Mouse (Mus musculus): ENCODE measurements at regions not wholly inside any gene's neighbourhood (a gene's known extent, or its start where the extent isn't known, plus 50 kb on each side); places are given as distances from the start of the nearest gene placed in this dataset.

DNA sequence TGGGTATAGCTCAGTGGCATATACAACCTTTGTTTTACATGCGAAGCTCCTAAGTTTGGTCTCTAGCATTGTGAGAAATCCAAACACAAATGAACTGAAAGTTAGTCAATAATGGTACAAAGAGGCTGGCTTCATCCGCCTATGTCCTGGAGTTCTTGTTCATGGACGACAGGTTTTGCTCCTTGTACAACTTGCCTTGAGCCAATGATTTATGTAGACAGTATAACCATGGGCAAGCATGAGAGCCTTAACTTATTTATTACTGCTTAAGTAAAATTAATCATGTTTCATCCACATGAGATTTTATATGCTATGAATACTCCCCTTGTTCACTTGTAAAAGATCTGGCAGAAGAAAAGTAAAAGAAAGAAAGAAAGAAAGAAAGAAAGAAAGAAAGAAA is 205.7 kb upstream of the Tet2 start:
- DNase-seq (ENCODE audit: low spot score in 2 of 2): no peak

DNA sequence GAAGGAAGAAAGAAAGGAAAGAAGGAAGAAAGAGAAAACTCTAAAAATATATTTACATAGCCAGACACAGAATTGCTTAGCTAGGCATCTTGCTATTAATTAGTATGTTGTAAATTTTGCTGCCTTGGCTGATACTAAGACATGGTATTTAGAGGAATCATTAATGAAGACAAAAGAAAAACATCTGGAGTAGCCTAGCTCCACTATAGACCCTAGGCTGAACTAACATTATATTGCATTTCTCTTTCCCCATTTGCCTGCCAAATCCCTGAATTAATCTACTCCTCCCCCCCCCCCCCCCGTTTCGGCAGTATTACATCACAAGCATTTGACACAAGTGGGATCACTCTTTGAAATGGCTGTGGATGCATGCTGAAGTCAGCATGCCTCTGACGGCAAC is 206.1 kb upstream of the Tet2 start:
- DNase-seq (ENCODE audit: low spot score in 2 of 2): no peak

DNA sequence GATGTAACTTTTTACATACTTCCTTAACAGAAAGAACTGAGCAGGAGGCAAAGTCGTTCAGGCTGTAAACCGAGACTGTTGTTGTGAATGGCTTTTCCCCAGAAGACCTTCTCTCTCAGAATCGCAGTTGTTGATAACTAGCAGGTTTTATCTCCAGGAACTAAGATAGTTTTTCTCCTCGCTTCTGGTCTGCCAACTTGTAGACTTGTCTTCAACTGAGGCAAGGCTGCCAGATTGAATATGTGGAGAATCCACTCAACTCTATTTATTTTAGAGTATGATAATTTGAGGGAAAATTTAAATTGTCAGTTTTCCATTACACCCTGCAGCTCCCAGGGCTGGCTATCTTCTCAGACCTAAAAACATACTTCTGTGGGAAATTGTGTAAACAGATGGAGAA is 206.6 kb upstream of the Tet2 start:
- DNase-seq (ENCODE audit: low spot score in 2 of 2): no peak

DNA sequence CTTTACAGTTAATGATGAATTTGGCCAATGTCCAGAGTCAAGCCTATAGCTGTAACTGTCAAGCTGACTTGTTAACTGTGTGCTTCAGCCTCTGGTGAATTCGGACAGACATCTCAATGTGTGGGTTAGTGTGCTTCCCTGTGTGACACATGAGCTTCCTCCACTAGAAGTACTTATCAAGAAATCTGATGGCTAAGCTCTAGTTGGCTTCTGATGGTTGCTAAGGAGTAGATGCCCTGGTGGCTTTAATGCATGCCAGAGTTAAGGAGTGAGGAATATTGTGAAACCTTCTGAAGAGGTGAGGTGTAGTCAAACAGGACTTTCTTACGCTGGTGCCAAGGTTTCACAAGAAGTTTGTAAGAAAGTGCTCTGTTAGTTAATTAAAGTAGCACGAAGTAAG is 208.1 kb upstream of the Tet2 start:
- no peak for DNase-seq (ENCODE audit: low spot score in 2 of 2)

DNA sequence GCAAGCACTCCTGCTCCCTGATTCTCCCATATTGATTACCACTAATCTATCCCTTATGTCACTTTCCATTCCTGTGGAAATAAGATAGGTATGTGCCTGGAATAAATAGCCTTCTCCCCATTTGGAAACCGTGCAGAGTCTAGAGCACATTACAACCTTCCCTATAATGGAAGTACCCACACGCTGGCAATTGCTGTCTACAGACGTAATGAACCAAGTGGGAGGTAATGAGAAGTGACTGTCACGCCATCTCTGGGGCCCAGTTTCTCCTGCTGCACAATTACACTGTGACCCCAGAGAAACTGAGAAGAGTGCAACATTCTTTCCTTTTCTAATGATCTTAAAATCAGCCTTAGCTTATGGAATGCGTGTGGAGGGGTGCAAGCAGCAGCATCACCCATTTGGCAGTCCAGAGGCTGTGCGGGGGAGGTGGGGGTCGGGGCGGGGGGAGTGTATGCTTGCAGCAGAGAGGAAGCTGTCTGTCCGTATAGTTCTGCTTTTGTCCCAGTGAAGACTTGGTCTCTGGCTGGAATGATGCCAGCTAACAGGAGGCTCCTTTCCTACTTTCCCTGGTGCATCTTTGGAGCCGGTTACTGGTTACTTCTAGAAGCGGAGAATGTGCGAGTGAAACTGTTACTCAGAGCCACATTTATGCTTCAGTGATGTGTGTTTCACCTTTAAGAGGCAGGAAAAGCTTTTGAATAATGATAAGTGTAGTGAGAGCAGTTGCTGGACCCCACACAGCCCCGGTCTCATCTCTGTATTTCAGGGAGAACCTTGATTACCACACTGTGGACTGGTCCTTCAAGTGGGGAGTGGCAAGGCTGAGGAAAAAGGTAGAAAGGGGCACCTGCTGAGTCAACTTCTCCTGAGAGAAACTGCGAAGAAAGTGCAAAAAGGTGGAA is 209.3 kb upstream of the Tet2 start:
- DNase-seq (ENCODE audit: low spot score in 2 of 2): no peak

DNA sequence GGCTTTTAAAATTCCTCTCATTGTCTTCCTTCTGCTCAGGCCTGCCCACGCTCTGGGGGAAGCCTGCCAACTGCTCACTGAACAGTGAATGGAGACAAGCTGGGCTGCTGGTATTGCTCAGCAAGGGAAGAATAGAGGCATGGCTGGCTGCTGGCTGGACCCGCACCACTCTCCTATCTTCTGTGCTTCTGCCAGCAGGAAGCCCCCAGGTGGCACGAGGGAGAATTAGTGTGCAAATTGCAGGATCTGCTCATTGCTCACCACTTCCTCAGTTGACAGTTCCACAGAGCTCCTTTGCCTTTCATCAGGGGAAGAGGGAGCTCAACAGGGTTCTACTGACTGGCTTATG is 209.9 kb upstream of the Tet2 start:
- DNase-seq (ENCODE audit: low spot score in 2 of 2): no peak

DNA sequence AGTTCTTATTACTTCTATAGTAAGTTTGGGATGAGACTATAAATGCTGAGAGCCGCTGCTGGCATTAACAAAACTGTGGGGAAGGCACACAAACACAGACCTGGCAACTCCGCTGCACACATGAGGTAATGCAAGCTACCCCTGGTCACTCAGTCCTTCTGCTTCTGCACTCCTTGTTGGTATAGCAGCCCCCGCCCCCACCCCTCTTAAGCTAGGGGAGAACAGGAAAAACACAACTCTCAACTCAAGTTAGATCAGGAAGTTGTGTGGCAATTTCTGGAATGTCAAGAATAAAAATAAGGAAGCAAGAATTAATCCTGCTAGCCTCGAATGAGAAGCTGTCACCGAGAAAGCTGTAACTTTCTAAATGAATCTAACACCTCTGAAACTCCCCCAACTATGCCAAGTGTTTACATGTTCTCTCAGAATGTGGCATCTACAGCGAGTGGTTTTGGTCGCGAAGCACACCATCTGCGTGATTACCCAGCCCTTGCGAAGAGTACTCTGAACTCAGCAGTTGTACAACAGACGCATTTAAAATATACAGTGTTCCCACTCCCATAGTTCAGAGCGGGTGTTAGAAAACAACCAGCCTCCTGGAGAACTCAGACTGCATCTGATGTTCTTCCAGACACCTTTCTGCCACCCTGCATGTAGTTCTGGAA is 212.9 kb upstream of the Tet2 start:
- DNase-seq (ENCODE audit: low spot score in 2 of 2): no peak

DNA sequence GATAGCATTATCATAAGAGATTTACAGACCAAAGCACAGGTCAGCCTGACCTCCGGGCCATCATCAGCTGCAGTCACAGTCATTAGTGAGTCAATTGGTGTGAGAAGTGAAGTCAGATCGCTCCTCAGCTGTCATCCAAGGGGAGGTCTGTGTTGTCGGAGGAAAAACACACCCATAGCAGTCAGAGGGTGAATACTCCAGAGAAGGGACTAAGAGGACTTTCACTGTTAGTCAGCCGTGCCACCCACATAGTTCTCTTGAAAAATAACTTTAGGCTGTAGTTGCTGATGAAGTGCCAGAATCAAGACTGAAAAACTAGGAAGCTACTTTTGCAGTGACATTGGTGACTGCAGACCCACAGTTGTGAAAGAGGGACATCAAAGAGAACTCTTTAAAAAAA is 213.5 kb upstream of the Tet2 start:
- no peak for DNase-seq (ENCODE audit: low spot score in 2 of 2)

DNA sequence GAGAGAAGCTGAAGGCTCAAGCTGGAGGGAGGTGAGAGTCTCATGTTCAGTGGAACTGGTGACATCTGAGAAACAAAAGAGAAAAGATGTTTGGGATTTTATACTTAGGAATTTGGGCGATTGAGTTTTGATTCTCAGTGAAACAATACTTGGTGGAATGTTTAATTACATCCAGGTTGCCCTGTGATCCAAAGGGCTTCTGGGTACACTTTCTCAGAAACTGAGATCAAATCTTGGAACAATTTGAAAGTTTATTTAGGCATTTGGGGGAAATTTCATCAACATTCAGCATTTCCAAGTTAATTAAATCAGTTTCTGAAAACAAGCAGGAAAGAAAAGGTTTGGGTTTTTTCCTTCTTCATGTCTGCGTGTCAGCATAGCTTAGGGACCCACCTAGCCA is 214.7 kb upstream of the Tet2 start:
- DNase-seq (ENCODE audit: low spot score in 2 of 2): no peak

DNA sequence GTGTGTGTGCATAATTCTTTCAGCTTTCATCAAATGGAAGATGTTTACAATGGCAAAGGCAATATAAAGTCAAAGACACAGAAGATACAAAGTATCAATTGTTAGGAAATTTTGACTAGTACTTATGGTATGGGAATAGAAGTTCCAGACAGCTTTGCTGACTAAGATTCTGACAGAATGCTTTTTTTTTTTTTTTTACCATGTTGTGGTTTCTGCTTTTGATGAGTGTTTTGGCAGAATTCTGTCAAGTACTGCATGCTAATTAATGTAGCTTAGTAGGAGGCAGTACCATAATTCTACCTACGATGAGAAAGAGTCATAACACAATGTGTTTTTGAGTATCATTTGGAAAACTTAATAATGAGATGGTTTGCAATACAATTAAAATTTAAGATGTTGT is 215.3 kb upstream of the Tet2 start:
- DNase-seq (ENCODE audit: low spot score in 2 of 2): no peak

DNA sequence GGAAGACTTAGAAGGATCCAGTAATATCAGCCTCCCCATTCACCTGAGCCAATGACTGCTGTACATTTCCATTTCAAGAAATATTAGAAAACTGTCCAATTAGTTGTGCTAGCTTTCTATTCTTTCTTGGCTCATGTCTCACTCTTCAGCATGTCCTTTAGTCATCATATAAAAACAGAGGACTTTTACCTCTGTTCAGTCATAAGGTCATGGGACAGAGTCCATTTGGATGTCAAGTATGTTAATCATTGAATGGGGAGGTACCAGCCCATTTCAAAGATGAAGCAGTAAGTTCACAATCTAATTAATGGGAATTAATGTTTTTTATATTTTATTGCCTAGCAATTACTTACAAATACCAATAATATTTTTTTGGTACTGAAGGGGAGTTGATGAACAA is 218.8 kb upstream of the Tet2 start:
- no peak for DNase-seq (ENCODE audit: low spot score in 2 of 2)

DNA sequence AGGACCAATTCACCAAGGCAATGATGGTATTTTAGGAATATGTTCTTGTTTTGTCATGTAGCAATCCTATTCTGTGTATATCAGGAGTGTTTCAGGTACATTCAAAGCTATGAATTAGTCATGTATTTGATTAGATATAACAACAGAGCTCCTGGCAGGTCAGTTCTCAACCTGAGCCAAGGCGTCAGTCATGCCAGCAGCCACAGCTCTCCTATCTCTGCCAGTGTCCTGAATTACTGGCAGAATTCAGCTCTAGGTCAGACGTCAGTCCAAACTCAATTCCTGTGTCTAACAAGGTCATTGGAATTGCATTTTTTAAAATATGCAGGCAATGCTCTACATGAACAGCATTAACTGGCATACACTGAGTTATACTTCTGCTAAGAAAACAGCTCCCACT is 228.6 kb upstream of the Tet2 start:
- no peak for DNase-seq (ENCODE audit: low spot score in 2 of 2)

DNA sequence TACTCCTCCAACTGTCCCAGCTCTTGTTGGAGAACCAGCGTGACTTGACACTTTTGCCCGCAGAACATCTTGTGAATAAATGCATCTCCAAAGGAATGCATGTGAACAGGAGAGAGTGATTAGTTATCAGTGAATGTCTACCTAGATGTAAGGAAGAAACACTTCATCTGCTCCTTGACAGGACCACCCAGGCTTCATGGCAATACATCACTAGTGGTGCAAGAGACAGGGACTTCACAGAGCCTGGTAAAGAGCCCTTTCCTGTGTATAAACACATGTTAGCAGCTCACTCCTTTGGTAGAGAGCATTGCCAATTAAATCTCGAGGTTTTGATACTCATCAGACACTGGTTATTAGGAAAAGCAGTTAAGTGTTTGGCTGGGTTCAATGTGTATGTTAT is 229.3 kb upstream of the Tet2 start:
- no peak for DNase-seq (ENCODE audit: low spot score in 2 of 2)

DNA sequence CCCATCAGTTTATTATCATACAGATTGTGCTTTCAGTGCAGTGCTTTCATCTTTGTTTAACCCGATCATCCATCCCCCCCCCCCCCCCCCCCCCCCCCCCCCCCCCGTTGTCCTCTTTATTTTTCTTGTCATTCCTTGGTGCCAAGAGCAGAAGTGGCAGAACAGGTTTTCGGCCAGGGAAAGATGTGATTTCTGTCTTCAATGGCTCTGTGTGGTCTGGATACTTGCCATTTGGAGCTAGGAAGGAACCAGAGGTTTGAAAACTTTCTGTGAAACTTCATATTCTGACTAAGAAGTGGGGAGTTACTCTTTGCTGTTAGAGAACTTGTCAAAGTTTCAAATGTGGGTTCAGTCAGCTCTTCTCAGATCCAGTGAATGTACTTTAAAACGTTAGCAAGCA is 231.1 kb upstream of the Tet2 start:
- no peak for DNase-seq (ENCODE audit: low spot score in 2 of 2)

DNA sequence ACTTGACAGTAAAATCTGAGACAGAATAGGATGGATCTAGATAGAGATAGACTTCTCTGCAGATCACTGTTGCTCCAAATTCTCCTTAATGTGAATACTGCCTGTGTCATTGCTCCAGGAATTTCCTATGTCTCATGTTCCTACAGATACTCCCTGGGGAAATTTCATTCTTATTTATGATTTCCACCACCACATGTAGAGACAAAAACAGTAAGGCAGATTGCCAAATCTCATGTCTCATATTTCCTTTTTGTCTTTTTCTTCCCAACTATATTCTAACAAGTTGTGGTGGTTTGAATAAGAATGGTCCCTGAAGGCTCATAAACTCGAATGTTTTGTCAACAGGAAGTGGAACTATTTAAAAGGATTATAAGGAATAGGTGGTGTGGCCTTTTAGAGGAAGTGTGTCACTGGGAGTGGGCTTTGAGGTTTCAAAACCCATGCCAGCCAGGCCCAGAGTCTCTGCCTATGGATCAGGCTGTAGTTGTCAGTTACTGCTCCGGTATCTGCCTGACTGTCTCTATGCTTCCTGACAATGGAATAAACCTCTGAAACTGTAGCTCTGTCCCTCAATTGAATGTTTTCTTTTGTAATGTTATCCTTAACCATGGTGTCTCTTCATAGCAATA is 234.3 kb upstream of the Tet2 start:
- no peak for DNase-seq (ENCODE audit: low spot score in 2 of 2)

DNA sequence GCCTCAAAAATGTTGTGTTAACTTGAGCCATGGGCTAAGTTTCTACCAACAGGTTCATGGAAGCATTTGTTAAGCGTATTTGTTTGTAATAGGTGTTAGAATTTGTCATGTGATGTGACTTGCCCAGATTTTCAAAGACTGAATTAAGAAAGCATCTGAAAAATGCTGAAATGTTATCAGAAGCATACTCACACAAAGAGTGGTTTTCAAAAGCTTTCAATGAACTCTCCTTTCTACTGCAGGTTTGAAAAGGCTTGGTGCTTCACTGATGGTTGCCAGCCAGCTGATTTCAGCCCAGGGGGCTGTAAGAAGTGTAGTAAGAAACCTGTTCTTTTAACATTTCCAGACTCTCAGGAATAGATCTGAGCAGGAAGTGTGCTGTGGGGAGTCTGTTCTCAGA is 238.1 kb upstream of the Tet2 start:
- DNase-seq (ENCODE audit: low spot score in 2 of 2): no peak

DNA sequence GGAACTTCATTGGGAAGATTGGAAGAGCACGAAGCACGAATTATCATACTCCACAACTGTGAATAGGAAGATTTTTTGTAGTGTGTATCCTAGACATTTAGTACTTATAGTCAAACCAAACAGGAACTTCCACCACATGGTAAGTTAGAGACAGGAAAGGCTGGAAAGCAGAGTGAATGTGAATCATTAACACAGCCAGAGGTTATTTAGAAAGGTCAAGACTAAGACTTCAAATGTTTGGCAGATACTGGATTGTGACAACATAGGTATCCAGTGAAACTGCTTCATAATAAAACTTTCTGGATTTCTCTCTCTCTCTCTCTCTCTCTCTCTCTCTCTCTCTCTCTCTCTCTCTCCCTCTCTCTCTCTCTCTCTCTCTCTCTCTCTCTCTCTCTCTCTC is 246.4 kb upstream of the Tet2 start:
- DNase-seq (ENCODE audit: low spot score in 2 of 2): no peak

DNA sequence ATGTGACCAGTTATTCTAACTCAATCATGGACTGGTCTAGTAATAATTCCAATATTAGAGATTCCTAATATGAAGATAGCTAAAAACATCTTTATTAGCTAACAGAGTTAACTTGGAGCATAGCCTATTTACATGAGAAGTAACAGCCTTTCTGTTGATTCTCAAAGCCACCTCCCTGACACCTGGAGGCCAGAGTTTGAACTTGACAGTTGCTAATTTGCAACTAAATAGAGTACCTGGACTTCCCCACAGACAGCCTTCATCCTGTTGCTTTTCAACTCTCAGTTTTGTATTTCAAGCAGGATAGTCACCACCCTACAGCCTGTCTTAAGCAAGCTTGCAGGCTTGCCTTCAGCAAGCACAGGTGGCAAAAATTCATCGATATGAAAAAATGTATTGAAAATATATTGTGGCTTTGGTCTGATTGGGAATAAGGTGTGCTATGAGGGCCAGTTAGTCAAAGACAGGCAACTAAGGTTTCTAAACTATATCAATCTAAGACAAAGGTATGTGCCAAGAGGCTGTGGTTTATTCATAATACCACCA is 264.1 kb upstream of the Tet2 start:
- DNase-seq (ENCODE audit: low spot score in 2 of 2): no peak

DNA sequence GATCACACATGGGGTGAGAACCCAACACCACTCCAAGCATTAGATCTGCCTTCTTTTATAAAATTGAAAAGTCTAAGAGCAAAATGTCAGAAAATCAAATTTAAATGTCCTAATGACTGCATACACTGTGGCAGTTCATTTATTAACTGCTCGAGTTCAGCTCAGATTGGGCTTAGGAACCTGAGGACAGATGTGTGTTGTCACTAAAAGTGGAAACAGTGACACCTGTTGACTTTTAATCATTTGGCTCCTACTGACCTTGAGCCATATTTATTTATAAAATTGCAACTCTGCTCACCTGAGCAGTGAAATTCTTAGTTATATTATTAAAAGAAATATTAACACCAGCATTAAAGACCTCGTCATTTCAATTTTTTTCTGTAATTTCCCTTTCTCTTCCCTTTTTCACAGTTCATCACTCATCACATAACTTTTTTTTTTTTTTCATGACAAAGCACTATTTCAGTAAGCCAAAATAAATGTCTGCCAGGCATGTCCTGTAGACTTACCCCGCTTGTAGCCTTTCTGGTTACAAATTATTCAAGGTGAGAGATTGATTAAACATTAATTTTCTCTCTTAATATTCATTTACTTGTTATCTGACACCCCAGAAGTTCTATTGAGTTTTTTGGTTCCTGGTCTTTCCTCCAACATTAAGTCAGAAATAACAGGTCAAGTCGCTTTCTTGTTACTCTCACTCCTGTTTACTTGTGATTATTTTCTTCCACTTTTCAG is 274.2 kb upstream of the Tet2 start:
- DNase-seq (ENCODE audit: low spot score in 2 of 2): no peak

DNA sequence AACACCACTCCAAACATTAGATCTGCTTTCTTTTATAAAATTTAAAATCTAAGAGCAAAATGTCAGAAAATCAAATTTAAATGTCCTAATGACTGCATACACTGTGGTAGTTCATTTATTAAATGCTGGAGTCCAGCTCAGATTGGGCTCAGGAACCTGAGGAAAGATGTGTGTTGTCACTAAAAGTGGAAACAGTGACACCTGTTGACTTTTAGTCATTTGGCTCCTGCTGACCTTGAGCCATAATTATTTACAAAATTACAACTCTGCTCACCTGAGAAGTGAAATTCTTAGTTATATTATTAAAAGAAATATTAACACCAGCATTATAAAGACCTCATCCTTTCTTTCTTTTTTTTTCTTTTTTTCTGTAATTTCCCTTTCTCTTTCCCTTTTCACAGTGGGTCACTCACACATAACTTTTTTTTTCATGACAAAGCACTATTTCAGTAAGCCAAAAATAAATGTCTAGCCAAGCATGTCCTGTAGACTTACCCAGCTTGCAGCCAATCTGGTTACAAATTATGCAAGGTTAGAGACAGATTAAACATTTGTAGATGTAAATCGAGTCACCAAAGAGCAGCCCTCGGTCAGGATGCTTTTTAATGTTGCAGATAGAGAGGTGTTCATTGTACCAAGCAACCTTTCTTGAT is 288.9 kb upstream of the Tet2 start:
- no peak for DNase-seq (ENCODE audit: low spot score in 2 of 2)

DNA sequence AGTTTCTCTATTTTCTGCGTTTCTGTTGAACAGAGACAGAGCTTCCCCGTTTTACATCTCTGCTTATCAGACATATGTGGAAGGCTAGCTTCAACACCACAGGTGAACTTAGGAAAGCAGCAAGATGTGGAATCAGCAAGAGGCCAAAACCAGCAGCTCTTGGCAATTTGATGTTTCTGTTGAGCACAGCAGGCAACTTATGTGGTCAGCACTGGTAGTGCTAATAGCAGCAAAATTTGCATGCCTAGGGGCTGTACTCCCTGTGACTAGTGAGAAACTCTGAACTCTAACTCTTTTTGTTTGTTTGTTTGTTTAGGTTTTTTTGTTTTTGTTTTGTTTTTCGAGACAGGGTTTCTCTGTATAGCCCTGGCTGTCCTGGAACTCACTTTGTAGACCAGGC is 289.5 kb upstream of the Tet2 start:
- DNase-seq (ENCODE audit: low spot score in 2 of 2): no peak

DNA sequence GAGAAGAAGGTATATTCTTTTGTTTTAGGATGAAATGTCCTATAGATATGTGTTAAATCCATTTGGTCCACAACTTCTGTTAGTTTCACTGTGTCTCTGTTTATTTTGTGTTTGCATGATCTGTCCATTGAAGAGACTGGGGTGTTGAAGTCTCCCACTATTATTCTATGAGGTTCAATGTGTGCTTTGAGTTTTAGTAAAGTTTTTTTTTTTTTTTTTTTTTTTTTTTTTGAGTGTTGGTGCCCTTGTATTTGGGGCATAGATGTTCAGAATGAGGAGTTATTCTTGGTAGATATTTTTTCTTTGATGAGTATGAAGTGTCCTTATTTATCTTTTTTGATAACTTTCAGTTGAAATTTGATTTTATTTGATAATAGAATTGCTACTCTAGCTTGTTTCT is 301.4 kb upstream of the Tet2 start:
- DNase-seq (ENCODE audit: low spot score in 2 of 2): no peak

Measured in spleen, postnatal 10 days (tissue).